Mouse (Mus musculus) retina, embryonic 14.5 days (tissue): ENCODE data around the gene Mettl11b.

Experiments
- DNase-seq: peaks from one replicate; pipeline ENCODE4 v3.0.0-alpha.2; 2015; ENCODE audit warnings: low spot score

Gene Mettl11b

DNA sequence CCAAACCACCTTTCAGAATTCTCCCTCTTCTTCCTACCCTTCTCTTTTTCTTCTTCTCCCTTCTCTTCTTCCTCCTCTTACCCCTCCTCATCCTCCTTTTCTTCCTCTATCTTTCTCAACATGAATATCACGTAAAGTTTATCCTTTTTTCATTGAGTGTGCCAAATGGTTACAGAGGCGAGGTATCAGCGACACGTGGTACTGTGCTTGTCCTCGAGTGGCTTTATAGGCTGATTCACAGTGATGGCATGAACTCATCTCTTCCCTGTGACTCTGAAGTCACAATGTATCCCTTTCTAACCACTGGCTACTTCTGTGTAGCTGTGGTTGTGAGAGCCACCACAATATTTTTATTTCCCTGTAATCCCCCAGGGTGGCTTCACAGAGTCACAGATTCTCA lies 68.6 kb downstream of the Mettl11b start:
- DNase-seq: no peak
